Mouse (Mus musculus) kidney, adult 2 months (tissue): Measurements from ENCODE around the gene Ccdc151.

Experiments used
- CTCF ChIP-seq: fragments of 200-500 bp; conservative IDR thresholded peaks from 2 replicates; pipeline ENCODE4 v1.5.1; 2011; ENCODE audit warnings: low read depth, mild to moderate bottlenecking, control low read depth, low read length, moderate library complexity, mixed read lengths; ENCODE audit not compliant: insufficient read depth, insufficient read length
- POLR2A ChIP-seq: fragments of 200-500 bp; IDR thresholded peaks from one replicate; pipeline ENCODE4 v1.6.1; 2011; ENCODE audit warnings: low read depth, low read length, control low read depth

DNA sequence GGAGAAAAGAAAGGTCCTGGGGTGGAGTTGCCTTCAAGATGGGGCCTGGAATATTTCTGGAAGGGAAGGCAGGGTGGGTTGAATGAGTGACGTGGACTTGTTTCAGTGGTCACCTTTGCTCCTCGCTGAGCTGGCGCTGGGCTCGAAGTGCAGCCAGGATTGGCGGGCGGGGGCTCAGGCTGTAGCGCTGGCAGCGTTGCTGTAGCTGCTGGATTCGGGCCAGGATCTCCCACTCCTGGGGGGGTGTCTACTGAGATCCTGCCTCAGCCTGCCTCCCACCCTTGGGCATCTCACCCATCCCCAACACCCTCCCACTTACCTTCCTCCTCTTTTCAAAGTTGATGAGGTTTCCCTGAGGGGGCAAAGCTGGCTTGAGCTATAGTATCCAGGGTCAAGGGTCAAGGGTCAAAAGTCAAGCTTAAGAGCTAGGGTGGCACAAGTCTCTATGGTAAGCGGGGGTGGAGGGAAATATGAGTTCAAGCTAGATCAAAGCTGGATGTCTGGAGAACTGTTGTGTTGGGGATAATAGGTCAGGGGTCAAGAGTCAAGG lies 25.7 kb downstream of the Ccdc151 start:
- no peak for TF ChIP-seq CTCF
- TF ChIP-seq POLR2A, result no peak
